Mouse (Mus musculus) urinary bladder, postnatal 4 days (tissue): Measurements from ENCODE around the gene Ncoa4.
"Not testable (repeated sequence)": the region's sequence is repeated elsewhere in the genome, so short reads cannot be mapped to it uniquely, and the experiment has no call there.

Source experiments
- DNase-seq, 2 experiments: peaks; one replicate each; pipeline ENCODE4 v3.0.0; 2021 to 2022; ENCODE audit warnings: low spot score in 2 of 2

The Ncoa4 gene

DNA sequence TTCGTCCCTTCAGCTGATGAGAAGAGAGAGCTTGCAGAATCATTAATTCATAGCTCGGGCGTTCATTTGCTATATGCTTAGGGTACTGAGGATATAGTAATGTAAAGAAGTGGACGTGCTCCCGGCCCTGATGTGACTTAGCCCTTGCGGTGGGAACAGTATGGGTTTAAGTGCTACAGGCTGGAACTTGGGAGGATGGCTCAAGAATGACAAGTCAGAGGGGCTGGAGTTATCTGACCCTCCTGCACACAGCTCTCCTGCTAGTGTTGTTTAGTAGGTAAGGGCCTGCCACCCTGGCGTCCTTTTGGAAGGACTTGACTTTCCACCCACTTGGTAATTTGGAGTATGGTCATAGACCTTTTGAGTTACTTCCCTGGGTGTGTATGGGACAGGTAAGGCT is 898 bp downstream of the Ncoa4 start:
- no peak for DNase-seq

DNA sequence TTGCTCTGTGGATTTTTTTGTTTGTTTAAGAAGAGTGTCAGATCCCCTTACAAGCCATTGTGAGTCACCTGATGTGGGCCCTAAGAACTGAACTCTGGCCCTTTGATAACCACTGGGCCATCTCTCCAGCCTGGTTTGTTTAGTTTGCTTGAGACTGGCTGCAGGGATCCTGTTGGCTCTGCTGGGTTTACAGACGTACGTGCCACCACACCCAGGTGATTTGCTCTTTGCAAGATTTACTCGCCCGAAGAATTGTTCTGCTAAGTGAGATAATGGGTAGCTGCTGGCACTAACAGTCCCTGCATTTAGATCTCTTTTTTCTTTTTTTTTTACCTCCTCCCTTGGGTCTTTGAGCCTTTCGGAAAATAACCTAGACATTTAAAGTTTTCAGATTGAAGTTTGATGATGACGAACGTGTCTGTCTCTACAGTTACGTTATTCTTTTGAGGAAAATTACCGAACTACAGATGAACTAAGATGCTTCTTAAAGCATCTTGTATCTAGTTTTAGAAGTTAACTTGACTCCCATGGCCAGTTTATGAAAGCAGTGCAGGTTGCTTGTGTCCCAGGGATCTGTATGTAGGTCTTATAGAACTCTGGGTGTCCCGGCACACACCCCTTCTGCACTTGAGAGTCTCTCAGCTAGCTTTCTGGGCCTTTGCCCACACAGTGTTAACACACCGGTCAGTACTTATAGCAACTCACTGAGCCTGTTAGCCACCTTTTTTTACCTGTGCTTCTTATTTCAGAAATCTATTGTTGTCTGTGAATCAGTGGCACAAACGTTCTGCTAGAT is 1.6 kb downstream of the Ncoa4 start:
- no peak for DNase-seq

DNA sequence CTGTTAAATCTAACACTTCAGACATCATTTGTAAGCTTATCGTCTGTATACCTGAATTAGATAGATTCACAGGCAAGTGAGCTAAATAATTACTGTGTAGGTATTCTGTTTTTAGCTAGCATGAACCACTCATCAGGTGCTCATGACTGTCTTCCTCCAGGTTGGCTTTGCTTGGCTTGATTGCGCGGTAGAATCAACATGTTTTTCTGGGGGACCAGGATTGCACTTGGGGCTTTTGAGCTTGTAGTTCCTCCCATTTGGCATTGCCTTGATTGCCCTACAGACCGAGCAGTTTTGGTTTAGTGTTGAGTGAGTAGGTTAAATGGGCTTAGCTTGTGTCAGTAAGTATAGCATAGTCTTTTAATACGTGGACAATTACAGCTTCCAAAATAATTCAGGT is 2.6 kb downstream of the Ncoa4 start:
- no peak for DNase-seq

DNA sequence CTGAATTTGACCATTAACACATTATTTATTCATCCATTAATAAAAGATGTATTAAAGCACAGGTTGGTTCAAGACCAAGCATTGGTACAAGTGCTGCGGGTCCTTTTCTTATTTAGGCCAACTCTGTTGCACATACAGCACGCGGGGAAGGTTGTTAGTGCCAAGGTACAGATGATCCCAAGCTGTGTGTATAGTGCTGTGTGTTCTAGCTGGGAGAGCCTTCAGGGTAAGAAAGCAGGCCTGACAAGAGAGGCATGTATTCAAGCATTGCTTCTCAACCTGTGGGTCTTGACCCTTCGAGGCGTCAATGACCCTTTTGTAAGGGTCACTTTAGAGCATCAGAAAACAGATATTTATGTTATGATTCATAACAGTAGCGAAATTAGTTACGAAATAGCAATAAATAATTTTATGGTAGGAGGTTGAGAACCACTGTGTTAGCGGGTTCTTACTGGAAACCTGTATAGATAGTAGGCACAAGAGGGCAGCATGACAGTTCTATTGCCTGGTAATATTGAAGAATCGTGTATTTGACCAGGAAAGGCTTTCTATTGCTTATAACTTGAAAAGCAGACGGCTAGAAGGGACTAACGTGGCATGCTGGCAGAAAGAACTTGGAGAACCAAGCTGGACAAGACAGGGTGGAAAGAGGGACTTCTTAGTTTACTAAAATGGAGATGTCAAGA is 3.7 kb downstream of the Ncoa4 start:
- no peak for DNase-seq

DNA sequence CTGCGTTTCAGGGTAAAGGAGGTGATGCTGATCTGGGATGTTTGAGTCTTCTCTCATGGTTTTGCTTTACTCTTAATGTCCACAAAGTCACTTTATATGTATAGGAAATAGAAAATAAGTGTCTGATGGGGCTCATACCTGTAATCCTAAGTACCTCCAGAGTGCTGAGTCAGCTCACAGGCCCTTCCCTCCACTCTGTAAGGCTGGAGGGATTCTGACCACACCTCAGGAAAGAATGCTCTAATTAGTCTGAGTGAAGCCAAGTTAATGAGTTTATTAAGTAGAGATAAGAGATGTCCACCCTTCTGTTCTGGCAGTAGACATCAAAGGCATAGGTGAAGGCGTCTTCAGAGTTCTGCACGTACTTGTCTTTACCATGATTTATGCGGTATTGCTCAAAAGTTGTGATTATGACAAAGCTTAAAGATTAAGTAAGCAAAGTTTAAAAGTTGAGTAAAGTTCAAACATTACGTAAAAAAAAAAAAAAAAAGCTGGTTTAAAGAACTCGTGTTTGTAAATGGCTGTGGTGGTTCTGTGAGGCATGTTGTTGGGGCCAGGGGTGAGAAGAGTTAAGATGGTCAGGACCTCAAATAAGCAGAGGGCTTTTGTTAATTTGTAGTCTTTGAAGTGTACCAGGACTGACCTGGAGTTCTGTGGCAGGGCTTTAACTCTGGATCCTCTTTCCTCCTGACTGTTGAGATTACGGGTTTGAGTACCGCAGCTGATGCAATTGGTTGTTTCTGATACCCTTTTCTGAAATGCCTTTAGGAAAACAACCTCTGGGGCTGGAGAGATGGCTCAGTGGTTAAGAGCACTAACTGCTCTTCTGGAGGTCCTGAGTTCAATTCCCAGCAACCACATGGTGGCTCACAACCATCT is 4.7 kb downstream of the Ncoa4 start:
- no peak for DNase-seq

DNA sequence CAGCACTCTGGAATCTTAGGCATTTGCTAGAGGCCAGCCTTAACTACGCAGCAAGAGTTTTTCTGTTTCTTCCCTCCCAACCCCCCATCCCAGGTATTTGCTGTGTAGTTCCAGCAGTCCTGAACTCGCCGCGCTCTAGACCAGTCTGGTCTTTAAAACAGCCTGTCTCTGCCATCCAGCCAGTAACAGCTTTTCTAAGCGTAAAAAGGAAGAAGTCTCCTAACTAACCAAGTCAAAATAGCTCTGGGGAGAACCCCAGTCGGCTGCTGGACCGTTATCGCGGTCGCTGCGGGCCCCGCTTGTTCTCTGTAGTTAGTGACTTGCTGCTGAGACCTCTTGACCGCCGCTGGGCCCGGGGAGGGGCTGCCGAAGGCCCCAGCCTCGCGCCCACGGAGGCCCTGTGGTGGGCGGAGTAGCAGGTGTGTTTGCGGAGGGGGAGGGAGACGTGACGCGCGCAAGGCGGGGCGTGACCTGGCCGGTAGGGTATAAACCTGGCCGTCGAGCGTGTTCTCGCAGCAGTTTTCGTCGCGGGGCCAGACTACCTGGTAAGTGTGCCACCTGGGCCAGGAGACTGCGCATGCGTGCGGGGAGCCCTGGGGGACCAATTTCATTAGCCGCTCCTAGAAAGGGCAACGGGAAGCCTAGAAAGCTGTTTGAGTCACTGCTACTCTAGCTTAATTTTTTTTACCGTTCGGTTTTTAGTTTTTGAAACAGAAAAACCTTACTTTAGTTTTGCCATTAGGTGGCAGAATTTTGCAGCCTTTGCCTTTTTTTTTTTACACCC is 5.8 kb downstream of the Ncoa4 start:
- peak; percentile 69 to 79 for DNase-seq

DNA sequence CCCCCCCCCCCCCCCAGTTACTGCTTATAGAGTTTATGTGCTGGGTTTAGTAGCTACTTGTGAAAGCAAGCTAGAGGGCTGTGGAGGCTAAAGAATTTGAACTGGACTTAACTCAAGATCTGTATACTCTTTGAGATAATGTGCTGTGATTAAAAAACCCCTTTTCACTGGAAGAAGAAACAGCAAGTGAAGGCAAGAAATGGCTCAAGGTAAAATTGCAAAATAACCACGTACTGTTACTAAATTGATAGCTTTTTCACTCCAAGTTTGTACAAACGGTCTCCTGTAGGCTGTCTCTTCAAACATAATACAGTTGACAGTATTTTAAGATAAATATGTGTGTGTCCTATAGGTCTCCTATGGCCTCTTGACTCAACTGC is 6.4 kb downstream of the Ncoa4 start:
- DNase-seq = no peak

DNA sequence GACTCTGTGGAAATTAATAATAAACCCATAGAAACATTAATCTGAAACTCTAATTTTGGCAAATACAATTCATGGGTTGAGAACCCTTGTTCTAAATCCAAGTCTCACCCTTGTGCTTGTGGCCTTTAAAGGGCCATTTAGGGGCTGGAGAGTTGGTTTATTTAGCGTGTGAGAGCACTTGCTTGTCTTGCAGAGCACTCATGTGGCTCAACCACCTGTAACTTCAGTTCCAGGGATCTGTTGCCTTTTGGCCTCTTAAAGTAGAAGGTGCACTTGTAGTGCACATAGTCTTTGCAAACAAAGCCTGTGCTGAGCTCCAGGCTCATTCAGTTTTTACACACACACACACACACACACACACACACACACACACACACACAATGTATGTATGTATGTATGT is 7.2 kb downstream of the Ncoa4 start:
- no peak for DNase-seq

DNA sequence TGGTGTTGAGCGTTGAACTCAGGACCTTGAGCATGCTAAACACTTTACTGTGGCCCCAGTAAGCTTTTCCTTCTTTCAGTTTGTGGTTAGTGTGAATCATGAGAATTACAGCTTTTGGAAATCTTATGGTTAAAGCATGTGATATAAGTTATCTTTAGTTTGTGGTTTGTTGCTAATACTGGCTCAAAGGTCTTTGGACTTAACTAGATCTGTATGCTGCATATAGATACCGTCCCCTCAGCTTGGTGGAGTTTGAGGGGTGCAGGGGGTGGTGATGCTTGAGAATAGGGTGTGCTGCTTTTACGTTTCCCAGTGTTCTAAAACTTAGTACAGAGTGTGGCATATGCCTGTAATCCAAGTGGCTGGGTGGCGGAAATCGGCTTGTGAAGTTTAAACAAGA is 7.7 kb downstream of the Ncoa4 start:
- DNase-seq = no peak

DNA sequence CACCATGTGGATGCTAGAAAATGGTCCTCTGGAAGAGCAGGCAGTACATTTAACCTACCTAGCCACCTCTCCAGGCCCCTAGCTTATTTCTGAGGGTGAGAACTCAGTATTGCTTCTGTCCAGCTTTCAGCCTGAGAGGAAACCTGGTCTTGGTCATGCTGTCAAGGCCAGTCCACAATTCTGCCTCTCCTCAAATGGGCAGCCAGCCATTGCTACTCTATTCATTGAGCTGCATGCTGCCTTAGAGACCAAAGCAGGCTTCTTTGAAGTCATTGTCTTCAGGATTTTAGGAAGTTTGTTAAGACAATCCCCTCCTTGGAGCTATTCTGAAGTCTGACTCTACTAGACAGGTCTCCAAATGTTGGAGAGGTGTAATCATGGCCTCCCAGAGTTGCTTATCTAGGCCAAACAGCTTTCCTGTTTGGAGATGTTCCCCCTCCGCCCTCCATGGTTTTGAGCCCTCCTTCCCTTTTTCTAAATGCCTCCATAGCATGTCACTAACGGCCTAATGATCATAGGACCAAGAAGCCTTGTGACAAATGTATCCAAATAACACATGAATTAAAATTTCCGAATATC is 9.1 kb downstream of the Ncoa4 start:
- DNase-seq = no peak

DNA sequence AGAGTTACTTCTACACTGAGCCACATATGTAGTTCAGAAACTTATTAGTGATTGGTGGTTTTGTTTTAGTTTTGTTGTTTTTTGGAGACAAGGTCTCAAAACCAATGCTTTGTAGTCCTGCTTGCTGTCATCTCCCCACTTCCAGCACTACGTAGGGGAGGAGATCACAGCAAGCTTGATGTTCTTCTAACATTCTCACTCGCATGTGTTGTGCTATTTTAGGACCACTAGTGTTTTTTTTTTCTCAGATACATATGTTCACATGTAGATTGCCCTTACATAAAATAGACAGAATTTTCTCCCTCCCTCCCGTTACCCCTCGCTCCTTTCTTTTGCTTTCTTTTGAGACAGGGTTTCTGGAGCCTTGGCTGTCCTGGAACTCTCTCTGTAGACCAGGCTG is 10.5 kb downstream of the Ncoa4 start:
- DNase-seq = no peak

DNA sequence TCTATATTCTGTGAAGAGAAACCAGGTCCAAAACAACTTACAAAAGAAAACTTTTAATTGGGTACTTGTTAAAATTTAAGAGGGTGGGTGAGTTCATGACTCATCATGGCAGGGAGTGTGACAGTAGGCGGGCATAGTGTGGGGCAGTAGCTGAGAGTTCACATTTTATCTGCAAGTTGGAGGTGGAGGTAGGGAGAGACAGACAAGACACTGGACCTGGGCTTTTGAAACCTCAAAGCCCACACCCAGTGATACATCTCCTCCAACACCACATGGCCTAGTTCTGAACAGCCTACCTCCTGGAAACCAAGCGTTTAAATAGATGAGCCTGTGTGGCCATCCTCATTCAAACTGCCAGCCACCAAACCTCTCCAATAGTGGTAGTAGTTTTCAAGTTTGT is 15.6 kb downstream of the Ncoa4 start:
- no peak for DNase-seq

DNA sequence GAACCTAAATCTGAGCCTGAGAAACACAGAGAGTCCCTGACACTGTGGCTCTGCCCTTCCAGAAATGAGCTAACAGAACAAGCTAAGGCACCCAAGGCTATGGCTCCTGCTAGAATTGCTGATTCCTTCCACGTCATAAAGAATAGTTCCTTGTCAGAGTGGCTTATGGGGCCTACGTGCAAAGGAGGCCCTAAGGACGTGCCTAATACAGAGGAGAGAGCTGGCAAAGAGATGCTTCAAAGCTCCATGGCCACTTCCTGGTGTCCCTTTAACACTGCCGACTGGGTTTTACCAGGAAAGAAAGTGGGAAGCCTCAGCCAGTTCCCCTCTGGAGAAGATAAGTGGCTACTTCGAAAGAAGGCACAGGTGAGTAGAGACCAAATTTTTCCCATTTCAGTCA is 16.9 kb downstream of the Ncoa4 start:
- DNase-seq = not testable (repeated sequence)

DNA sequence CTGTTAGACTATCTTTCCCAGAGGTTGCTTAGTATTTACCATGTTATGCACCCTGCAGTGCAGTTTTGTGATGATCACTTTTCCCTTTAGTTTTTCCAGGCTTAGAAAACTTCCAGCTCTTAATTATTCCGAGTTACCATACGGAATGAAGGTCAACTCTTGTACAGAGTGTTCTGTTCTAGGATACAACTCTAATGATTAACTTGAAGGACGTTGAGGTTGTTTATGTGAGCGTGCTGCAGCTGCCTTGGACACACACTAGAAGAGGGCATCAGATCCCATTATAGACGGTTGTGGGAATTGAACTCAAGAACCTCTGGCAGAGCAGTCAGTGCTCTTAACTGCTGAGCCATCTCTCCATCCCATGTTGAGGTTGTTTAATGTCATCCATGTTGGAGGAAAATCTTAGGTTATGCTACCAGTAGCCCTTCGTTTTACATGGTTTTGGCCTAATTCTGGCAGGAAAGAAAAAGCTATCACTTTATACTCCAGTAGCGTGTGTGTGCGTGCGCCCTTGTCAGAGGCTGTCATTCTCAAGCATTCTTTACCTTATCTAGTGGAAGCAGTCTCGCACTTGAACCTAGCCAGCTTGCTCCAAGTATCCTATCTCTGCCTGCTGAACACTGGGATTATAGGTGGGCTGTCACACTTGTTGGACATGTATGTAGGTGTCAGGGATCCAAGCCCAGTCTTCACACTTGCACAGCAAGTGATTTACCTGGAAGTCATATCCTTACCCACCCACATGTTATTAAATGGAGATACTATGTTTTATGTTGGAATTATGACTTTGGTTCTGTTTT is 19.9 kb downstream of the Ncoa4 start:
- DNase-seq = no peak

DNA sequence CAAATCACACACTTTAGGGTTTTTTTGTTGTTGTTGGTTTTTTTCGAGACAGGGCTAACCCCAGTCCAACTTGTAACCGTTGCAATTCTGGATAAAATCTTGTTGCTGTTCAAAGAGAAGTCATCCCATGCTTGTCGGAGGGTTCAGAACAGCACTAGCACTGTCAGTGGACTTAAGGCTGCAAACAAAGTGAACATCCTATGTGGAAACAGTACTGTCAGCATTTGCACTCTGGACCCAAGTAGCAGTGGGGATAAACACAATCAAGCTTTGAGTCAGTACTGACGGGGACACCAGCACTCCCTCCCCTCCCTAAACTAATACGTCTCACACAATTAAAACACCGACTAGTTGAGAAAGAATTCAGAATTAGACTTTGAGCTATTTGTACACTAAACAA is 21.2 kb downstream of the Ncoa4 start:
- no peak for DNase-seq

DNA sequence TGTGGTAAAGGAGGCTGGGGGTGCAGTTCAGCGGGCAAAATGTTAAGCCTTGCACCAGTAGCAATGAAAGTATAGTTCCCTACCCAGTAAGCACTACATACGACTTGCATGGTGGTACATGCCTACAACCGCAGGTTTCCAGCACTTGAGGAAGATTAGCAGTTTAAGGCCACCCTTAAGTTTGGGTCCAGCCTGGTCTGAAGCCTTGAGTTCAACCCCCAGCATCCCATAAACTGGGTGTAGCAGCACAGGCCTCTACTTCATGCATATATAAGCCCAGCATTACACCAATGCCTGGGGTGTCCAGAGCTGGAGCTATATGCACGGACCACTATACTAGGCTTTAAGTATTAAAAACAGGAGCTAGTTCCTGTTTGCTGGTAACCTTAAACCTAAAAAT is 24.2 kb downstream of the Ncoa4 start:
- DNase-seq = no peak

DNA sequence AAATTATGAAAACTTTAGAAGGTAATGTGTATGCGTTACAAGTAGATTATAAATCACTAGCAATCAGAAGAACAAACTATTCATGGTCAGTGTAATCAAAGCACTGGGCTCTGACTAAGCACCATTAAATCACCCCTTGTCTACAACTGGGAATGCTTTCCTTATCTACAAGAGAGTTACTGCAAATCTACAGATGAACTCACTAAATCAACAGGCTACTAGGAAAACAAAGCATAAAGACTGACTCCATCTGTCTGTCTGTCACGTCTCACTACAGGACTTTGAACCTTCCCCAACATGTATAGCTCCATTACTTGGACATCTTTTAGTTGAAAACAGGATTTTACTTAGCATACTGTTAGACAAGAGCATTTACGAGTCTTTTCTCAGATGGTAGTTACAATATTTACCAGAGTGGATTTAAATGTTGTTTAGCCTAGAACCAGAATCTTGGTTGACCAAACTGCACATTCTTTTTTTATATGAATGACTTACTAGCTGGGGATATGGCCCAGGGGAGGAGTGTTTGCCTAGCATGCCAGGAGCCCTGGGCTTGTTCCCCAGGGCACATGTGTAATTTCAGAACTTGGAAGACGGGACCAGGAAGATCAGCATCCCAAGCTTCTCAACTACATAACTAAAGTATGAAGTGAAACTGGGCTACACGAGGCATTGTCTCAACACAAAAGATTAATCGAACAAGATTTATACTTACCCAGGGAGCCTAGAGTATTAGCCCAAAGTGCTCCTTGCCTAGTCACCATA is 31.1 kb downstream of the Ncoa4 start:
- no peak for DNase-seq

DNA sequence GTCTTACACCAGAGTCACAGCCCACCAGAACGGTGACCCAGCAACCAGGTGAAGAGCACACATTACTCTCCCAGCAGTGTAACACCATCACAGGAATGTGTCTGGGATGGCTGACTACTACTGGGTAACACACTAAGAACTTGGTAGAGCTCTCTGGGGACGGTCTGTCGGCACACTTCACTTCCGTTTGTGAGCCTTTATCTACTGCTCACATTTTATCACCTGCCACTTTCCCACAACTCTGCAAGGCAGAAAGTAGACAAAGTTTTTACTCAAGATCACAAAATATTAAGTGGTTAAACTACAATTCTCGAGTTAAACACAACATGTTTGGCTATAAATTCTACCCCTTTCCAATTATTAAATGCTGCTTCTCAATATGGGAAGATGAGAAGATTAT is 32.3 kb downstream of the Ncoa4 start:
- DNase-seq = no peak

DNA sequence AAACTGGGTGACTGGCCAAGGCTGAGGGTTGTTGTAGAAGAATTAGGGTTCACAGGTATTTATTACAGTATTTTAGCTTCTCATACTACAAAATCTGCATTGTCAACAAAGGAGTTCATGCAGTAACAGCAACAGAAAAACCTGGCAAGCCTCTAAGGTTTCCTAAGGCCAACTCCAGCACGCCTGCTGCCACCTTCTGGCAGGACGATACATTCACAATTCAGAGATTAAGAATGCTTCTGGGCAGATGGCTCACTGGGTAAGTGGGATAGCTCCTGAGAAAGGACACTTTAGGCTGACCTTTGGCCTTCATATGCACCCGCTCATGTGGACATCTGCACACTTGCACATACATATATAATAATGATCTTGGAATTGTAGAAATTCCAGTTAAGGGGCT is 32.8 kb downstream of the Ncoa4 start:
- peak in 1 of 2 experiments; percentile 24 for DNase-seq

DNA sequence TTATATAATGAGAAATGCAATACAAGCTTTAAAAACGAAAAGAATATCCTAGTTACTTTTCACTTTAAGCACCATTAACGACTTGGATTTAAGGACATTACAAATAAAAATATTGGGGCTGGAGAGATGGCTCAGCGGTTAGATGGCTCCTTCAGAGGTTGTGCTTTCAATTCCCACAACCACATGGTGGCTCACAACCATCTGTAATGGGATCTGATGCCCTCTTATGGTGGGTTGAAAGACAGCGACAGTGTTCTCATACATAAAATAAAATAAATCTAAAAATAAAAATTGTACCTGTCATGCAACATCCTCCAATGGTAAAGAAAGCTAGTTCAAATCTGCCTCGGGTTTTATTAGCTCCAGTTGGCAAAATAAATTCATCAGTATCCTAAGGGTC is 33.9 kb downstream of the Ncoa4 start:
- DNase-seq = not testable (repeated sequence)
